ENCODE assay signal across 12 mouse cellular contexts in genomic region chr1:72054541-72054940, GRCm38 (mm10).
"Had no signal": no experiment of that assay in that cellular context is flagged by ENCODE, and none has a peak within 500 bp of the region (broad histone marks: within the 10 kb centered on the region; RNA-seq: fewer than 3 reads in every experiment).

No protein-coding gene starts in this region.

- DNase-seq: retina, postnatal 1 day; right cerebral cortex, adult 18-20 months; right cerebral cortex, postnatal 14 days; right cerebral cortex, postnatal 25 days; right cerebral cortex, postnatal 4 days; spleen, adult 18-20 months; thymus, adult 18-20 months; thymus, adult 2 months; thymus, postnatal 14 days; thymus, postnatal 25 days; thymus, postnatal 36 days; thymus, postnatal 4 days had no signal
